Mouse (Mus musculus) midbrain, embryonic 12.5 days (tissue): ENCODE measurements around the gene Hrg. TPM values are rescaled to one million over a fixed set of nuclear protein-coding genes. Genes with fewer than 3 reads are reported as not detected.
"Not testable (repeated sequence)": the region's sequence is repeated elsewhere in the genome, so short reads cannot be mapped to it uniquely, and the experiment has no call there.

Experiments used
- ATAC-seq: fragments of 200-750 bp; cut with Nextera tagmentation; 2 replicates; pipeline ENCODE4 v1.8.0; 2017; ENCODE audit warnings: low read depth, moderate TSS enrichment, moderate library complexity; ENCODE audit not compliant: low FRiP score
- H3K27ac ChIP-seq: fragments of 300-500 bp; sonication (generic); replicated peaks from 2 replicates; pipeline ENCODE4 v1.5.1; 2016; ENCODE audit warnings: mild to moderate bottlenecking
- H3K27me3 ChIP-seq: fragments of 300-500 bp; sonication (generic); 2 replicates; pipeline ENCODE4 v1.6.1; 2016; ENCODE audit warnings: mild to moderate bottlenecking
- H3K36me3 ChIP-seq: fragments of 300-500 bp; sonication (generic); 2 replicates; pipeline ENCODE4 v1.6.1; 2016
- H3K4me1 ChIP-seq: fragments of 300-500 bp; sonication (generic); 2 replicates; pipeline ENCODE4 v1.6.1; 2016
- H3K4me2 ChIP-seq: fragments of 300-500 bp; sonication (generic); replicated peaks from 2 replicates; pipeline ENCODE4 v1.6.1; 2016; ENCODE audit warnings: mild to moderate bottlenecking, moderate library complexity
- H3K4me3 ChIP-seq: fragments of 300-500 bp; sonication (generic); 2 replicates; pipeline ENCODE4 v1.5.1; 2016; ENCODE audit warnings: mild to moderate bottlenecking
- H3K9ac ChIP-seq: fragments of 300-500 bp; sonication (generic); replicated peaks from 2 replicates; pipeline ENCODE4 v1.6.1; 2016; ENCODE audit warnings: mild to moderate bottlenecking, moderate library complexity
- H3K9me3 ChIP-seq: fragments of 300-500 bp; sonication (generic); 2 replicates; pipeline ENCODE4 v1.6.1; 2016; ENCODE audit warnings: mild to moderate bottlenecking
- WGBS: fragments of 180-500 bp; shearing (Covaris S2); methylation state at CpG from one replicate; pipeline ENCODE4 v1.1.7; 2016; 5-methylcytosine and 5-hydroxymethylcytosine counted together
- polyA plus RNA-seq: library from polyadenylated mRNA; unstranded; fragments of >200 nt; fragmentation: Nextera tagmentation; extraction: Ambion mirVana; gene quantifications from 2 replicates; pipeline ENCODE4 v1.2.1, GENCODE M21; 2016

The Hrg gene
- polyA plus RNA-seq, 1 experiment from 2014 or later = 0.17 TPM

GRCm38 (mm10) chr16:22931431-22932200 lies 19.3 kb upstream of the Hrg start:
- H3K4me2 ChIP-seq = no peak overlapping the region
- no peak overlapping the region for H3K4me3 ChIP-seq
- no peaks in the 10 kb centered on the region for H3K9me3 ChIP-seq
- no peak for ATAC-seq
- H3K9ac ChIP-seq = no peak overlapping the region
- WGBS = 85% methylated on average over 11 of the region's 11 CpGs
- no peaks in the 10 kb centered on the region for H3K36me3 ChIP-seq
- no peaks in the 10 kb centered on the region for H3K27me3 ChIP-seq
- no peak overlapping the region for H3K27ac ChIP-seq
- H3K4me1 ChIP-seq = no peaks in the 10 kb centered on the region

DNA sequence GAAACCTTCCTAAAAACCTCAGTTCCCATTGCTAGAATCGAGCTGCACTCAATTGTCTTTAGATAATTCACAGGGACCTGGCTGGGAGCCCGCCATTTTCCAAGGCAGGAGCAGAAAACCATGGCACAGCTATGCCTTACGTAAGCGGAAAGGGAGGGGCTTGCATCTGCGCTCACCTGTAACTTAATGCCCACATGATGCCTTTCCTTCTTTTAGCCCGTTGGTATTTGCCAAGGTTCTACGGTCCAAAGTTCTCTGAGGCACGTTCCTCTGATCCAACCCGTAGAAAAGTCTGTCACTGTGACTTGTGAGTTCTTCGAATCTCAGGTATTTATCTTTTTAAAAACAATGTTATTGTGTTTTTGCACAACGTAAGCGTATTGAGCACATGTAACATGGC lies 13.2 kb upstream of the Hrg start:
- no peaks in the 10 kb centered on the region for H3K4me1 ChIP-seq
- no peak overlapping the region for H3K27ac ChIP-seq
- no peak overlapping the region for H3K4me2 ChIP-seq
- WGBS = 90% methylated on average over 12 of the region's 12 CpGs
- no peaks in the 10 kb centered on the region for H3K9me3 ChIP-seq
- no peak overlapping the region for H3K4me3 ChIP-seq
- no peaks in the 10 kb centered on the region for H3K36me3 ChIP-seq
- ATAC-seq = no peak
- no peaks in the 10 kb centered on the region for H3K27me3 ChIP-seq
- H3K9ac ChIP-seq = no peak overlapping the region

- Histone ChIP-seq H3K36me3 (no peaks in the 10 kb centered on the region), H3K4me1 (no peaks in the 10 kb centered on the region), H3K9me3 (no peaks in the 10 kb centered on the region), H3K4me3 (no peak overlapping the region), H3K4me2 (no peak overlapping the region), H3K9ac (no peak overlapping the region), H3K27ac (no peak overlapping the region), H3K27me3 (no peaks in the 10 kb centered on the region)
- ATAC-seq = no peak
- 72% methylated on average over 2 of the region's 2 CpGs for WGBS
Measured at GRCm38 (mm10) chr16:22938541-22938940, 12.3 kb upstream of the Hrg start.

DNA sequence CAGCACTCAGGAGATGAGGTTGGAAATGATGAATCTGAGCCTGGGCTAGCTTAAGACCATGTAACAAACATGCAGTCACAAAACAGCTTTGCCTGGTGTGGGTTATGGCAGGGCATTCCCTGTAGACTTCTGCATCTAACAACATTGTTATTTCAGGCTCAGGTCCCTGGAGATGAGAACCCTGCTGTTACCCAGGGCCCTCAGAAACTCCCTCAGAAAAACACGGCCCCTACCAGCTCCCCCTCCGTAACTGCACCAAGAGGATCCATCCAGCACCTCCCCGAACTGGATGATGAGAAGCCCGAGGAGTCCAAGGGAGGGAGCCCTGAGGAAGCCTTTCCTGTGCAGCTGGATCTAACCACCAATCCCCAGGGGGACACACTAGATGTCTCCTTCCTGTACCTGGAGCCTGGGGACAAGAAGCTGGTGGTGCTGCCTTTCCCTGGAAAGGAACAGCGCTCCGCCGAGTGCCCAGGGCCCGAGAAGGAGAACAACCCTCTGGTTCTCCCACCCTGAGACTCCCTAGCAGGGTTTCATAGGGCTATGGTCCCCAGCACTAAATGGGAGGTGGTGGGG lies 11.7 kb upstream of the Hrg start:
- Histone ChIP-seq H3K9me3 (no peaks in the 10 kb centered on the region), H3K36me3 (no peaks in the 10 kb centered on the region)
- 91% methylated on average over 8 of the region's 8 CpGs for WGBS

GRCm38 (mm10) chr16:22941825-22942476 lies 8.9 kb upstream of the Hrg start:
- H3K9ac ChIP-seq, H3K27me3 ChIP-seq: not testable (repeated sequence)

More for the DNA sequence above, 11.7 kb upstream of the Hrg start:
- Histone ChIP-seq H3K27me3 (no peaks in the 10 kb centered on the region), H3K4me2 (no peak overlapping the region), H3K9ac (no peak overlapping the region), H3K4me1 (no peaks in the 10 kb centered on the region), H3K27ac (no peak overlapping the region), H3K4me3 (no peak overlapping the region)
- ATAC-seq = no peak

GRCm38 (mm10) chr16:22947371-22947770 lies 3.5 kb upstream of the Hrg start:
- H3K27ac ChIP-seq = no peak overlapping the region
- H3K4me1 ChIP-seq = no peaks in the 10 kb centered on the region
- no peak overlapping the region for H3K4me2 ChIP-seq
- ATAC-seq = no peak
- no peaks in the 10 kb centered on the region for H3K36me3 ChIP-seq
- no peak overlapping the region for H3K4me3 ChIP-seq
- no peaks in the 10 kb centered on the region for H3K9me3 ChIP-seq
- no peaks in the 10 kb centered on the region for H3K27me3 ChIP-seq
- no peak overlapping the region for H3K9ac ChIP-seq
- 90% methylated on average over 2 of the region's 2 CpGs for WGBS

More at GRCm38 (mm10) chr16:22941825-22942476, 8.9 kb upstream of the Hrg start:
- not testable (repeated sequence) for H3K27ac ChIP-seq, H3K9me3 ChIP-seq, H3K36me3 ChIP-seq, H3K4me3 ChIP-seq, ATAC-seq, H3K4me1 ChIP-seq, H3K4me2 ChIP-seq

- H3K27ac ChIP-seq = no peak overlapping the region
- H3K27me3 ChIP-seq = no peaks in the 10 kb centered on the region
- no peak overlapping the region for H3K4me3 ChIP-seq
- H3K4me1 ChIP-seq = peaks cover 3% of the 10 kb centered on the region; the same call in 1 of the 2 replicates
- no peaks in the 10 kb centered on the region for H3K9me3 ChIP-seq
- no peak for ATAC-seq
- no peak overlapping the region for H3K4me2 ChIP-seq
- WGBS = 47% methylated on average over 4 of the region's 4 CpGs
- no peak overlapping the region for H3K9ac ChIP-seq
- H3K36me3 ChIP-seq = no peaks in the 10 kb centered on the region
Measured at GRCm38 (mm10) chr16:22953069-22953468, 2.2 kb downstream of the Hrg start.

GRCm38 (mm10) chr16:22955397-22956084 lies 4.7 kb downstream of the Hrg start:
- Histone ChIP-seq H3K9me3 (no peaks in the 10 kb centered on the region), H3K9ac (no peak overlapping the region), H3K27ac (peak overlapping the region; percentile 61), H3K4me3 (no peak overlapping the region), H3K36me3 (no peaks in the 10 kb centered on the region), H3K4me2 (peak overlapping the region; percentile 31), H3K27me3 (no peaks in the 10 kb centered on the region), H3K4me1 (peaks cover 3% of the 10 kb centered on the region; the same call in 1 of the 2 replicates)
- ATAC-seq = peak; percentile 54
- 50% methylated on average over 13 of the region's 13 CpGs for WGBS

DNA sequence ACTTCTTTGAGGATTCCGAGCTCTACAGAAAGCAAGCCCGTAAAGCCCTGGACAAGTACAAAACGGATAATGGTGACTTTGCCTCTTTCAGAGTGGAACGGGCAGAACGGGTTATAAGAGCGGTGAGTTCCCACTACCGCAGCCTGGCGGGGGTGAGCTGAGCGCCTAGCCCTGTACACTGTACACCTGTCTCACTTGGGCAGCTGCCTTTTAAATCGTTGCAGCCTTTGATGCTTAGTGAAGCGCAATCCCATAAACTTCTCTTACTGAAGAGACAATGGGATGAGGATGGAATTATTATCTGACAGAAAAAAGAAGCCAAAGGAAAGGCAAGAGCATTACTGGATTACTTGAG lies 5.2 kb downstream of the Hrg start:
- ATAC-seq = peak; percentile 44; the same call in 1 of the 2 replicates
- Histone ChIP-seq H3K4me2 (peak overlapping the region; percentile 31), H3K27ac (peak overlapping the region; percentile 61), H3K4me3 (no peak overlapping the region), H3K36me3 (no peaks in the 10 kb centered on the region), H3K9me3 (no peaks in the 10 kb centered on the region), H3K4me1 (peaks cover 3% of the 10 kb centered on the region; the same call in 1 of the 2 replicates), H3K27me3 (no peaks in the 10 kb centered on the region), H3K9ac (no peak overlapping the region)
- WGBS = 62% methylated on average over 11 of the region's 11 CpGs

DNA sequence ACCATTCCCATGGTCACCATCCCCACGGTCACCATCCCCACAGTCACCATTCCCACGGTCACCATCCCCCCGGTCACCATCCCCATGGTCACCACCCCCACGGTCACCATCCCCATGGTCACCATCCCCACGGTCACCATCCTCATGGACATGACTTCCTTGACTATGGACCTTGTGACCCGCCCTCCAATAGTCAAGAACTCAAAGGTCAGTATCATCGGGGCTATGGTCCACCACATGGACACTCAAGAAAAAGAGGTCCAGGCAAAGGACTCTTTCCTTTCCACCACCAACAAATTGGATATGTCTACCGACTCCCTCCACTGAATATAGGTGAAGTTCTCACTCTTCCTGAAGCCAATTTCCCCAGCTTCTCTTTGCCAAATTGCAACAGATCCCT lies 10.2 kb downstream of the Hrg start:
- no peak overlapping the region for H3K27ac ChIP-seq
- H3K4me2 ChIP-seq = no peak overlapping the region
- no peaks in the 10 kb centered on the region for H3K27me3 ChIP-seq
- H3K4me3 ChIP-seq = no peak overlapping the region
- H3K4me1 ChIP-seq = no peaks in the 10 kb centered on the region
- no peaks in the 10 kb centered on the region for H3K9me3 ChIP-seq
- no peaks in the 10 kb centered on the region for H3K36me3 ChIP-seq
- 94% methylated on average over 8 of the region's 8 CpGs for WGBS
- no peak overlapping the region for H3K9ac ChIP-seq
- no peak for ATAC-seq

- Histone ChIP-seq H3K9ac (no peak overlapping the region), H3K27ac (no peak overlapping the region), H3K36me3 (no peaks in the 10 kb centered on the region), H3K4me3 (no peak overlapping the region), H3K27me3 (no peaks in the 10 kb centered on the region), H3K4me2 (no peak overlapping the region), H3K9me3 (no peaks in the 10 kb centered on the region), H3K4me1 (no peaks in the 10 kb centered on the region)
- ATAC-seq = no peak
- 81% methylated on average over 5 of the region's 5 CpGs for whole genome bisulfite sequencing
Measured at GRCm38 (mm10) chr16:22962256-22962655, 11.4 kb downstream of the Hrg start.

GRCm38 (mm10) chr16:22963293-22963692 lies 12.4 kb downstream of the Hrg start:
- no peak overlapping the region for H3K4me3 ChIP-seq
- H3K9ac ChIP-seq = no peak overlapping the region
- H3K9me3 ChIP-seq = no peaks in the 10 kb centered on the region
- H3K27ac ChIP-seq = no peak overlapping the region
- H3K36me3 ChIP-seq = no peaks in the 10 kb centered on the region
- no peaks in the 10 kb centered on the region for H3K27me3 ChIP-seq
- ATAC-seq = no peak
- no peaks in the 10 kb centered on the region for H3K4me1 ChIP-seq
- H3K4me2 ChIP-seq = no peak overlapping the region
